Mouse (Mus musculus) lung, postnatal 0 days (tissue): Measurements from ENCODE around the gene Cdhr4. TPM values are rescaled to one million over a fixed set of nuclear protein-coding genes. Genes with fewer than 3 reads are reported as not detected.

ENCODE experiments used
- ATAC-seq: fragments of 200-750 bp; cut with Nextera tagmentation; 2 replicates; pipeline ENCODE4 v1.8.0; 2017; ENCODE audit warnings: moderate library complexity
- DNase-seq: peaks from one replicate; pipeline ENCODE4 v3.0.0-alpha.2; 2016; ENCODE audit warnings: low spot score
- H3K27ac ChIP-seq: fragments of 300-500 bp; sonication (generic); 2 replicates; pipeline ENCODE4 v1.5.1; 2014; ENCODE audit warnings: antibody characterized with exemption, mild to moderate bottlenecking, low read length, mixed read lengths
- H3K27me3 ChIP-seq: fragments of 300-500 bp; sonication (generic); replicated peaks from 2 replicates; pipeline ENCODE4 v1.6.1; 2014; ENCODE audit warnings: low read length, mixed read lengths; ENCODE audit not compliant: insufficient read depth
- H3K36me3 ChIP-seq: fragments of 300-500 bp; sonication (generic); 2 replicates; pipeline ENCODE4 v1.6.1; 2014; ENCODE audit warnings: low read length, mixed read lengths; ENCODE audit not compliant: insufficient read depth
- H3K4me1 ChIP-seq: fragments of 300-500 bp; sonication (generic); 2 replicates; pipeline ENCODE4 v1.6.1; 2014; ENCODE audit warnings: antibody characterized with exemption, low read depth, low read length, mixed read lengths; ENCODE audit not compliant: insufficient read depth
- H3K4me2 ChIP-seq: fragments of 300-500 bp; sonication (generic); replicated peaks from 2 replicates; pipeline ENCODE4 v1.6.1; 2014; ENCODE audit warnings: low read depth, mild to moderate bottlenecking, low read length, moderate library complexity, mixed read lengths
- H3K4me3 ChIP-seq: fragments of 300-500 bp; sonication (generic); 2 replicates; pipeline ENCODE4 v1.5.1; 2014; ENCODE audit warnings: low read depth, low read length
- H3K9ac ChIP-seq: fragments of 300-500 bp; sonication (generic); replicated peaks from 2 replicates; pipeline ENCODE4 v1.6.1; 2014; ENCODE audit warnings: low read depth, mild to moderate bottlenecking
- H3K9me3 ChIP-seq: fragments of 300-500 bp; sonication (generic); 2 replicates; pipeline ENCODE4 v1.6.1; 2016; ENCODE audit warnings: low read length, mixed read lengths
- CTCF ChIP-seq: IDR thresholded peaks from 2 replicates; pipeline ENCODE4 v1.5.1; 2016; ENCODE audit warnings: antibody characterized with exemption, mild to moderate bottlenecking
- EP300 ChIP-seq: IDR thresholded peaks from 2 replicates; pipeline ENCODE4 v1.6.1; 2016; ENCODE audit warnings: antibody characterized with exemption, mild to moderate bottlenecking, control low read depth
- WGBS: fragments of 180-500 bp; shearing (Covaris S2); extraction: QIAGEN DNeasy Blood & Tissue Kit; methylation state at CpG from one replicate; pipeline ENCODE4 v1.1.7; 2014; 5-methylcytosine and 5-hydroxymethylcytosine counted together
- polyA plus RNA-seq: library from polyadenylated mRNA; unstranded; fragments of >200 nt; fragmentation: Nextera tagmentation; extraction: Ambion mirVana; gene quantifications from 2 replicates; pipeline ENCODE4 v1.2.1, GENCODE M21; 2015

Cdhr4 gene
- polyA plus RNA-seq, 1 experiment from 2014 or later: 7.8 TPM

DNA sequence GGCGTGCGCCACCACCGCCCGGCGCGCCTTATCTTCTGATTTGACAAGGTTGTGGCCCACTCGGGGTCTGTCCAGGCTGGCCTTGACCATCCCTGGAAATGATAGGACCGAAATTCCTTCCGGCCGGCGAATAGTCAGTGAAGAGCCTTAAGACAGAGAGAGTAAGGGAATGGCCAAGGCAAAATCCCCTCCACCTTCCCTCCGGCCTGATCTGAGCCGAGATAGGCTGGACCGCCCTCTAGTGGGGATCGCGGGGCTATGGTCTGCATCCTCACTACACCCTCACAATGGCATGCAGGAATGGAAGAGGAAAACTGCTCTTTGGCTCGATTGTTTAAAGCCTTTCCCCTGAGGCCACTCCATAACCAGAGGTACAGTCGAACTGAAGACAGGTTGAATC is 5.9 kb upstream of the Cdhr4 start:
- ATAC-seq (peak; percentile 41), DNase-seq (peak; percentile 93)
- H3K9me3 ChIP-seq: no peaks in the 10 kb centered on the region
- TF ChIP-seq EP300 (no peak), CTCF (peak; percentile 97)
- H3K4me3 ChIP-seq: peak overlapping the region; percentile 59
- H3K27ac ChIP-seq: no peak overlapping the region; the same call in 1 of the 2 replicates
- peaks cover 11% of the 10 kb centered on the region; the same call in 1 of the 2 replicates for H3K4me1 ChIP-seq
- H3K36me3 ChIP-seq: no peaks in the 10 kb centered on the region
- 5% methylated on average over 18 of the region's 18 CpGs for WGBS
- no peaks in the 10 kb centered on the region for H3K27me3 ChIP-seq
- peak overlapping the region; percentile 70 for H3K4me2 ChIP-seq
- no peak overlapping the region for H3K9ac ChIP-seq

DNA sequence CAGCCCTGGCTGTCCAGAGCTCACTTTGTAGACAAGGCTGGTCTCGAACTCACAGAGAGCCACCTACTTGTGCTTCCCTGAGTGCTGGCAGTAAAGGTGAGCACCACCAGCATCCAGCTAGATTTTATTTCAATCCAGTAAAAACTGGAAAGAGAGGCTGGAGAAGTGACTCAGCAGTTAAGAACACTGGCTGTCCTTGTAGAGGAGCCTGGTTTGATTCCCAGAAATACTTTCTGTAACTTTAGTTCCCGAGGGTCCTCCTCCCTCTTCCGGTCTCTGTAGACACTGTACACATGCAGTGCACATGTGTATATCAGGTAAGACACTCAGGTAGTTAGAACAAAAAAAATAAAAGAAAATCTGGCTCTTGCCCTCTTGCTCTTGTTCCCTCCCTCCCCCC is 4.3 kb upstream of the Cdhr4 start:
- WGBS: 76% methylated on average over 3 of the region's 3 CpGs
- no peak for DNase-seq
- no peaks in the 10 kb centered on the region for H3K36me3 ChIP-seq
- H3K9ac ChIP-seq: no peak overlapping the region
- no peaks in the 10 kb centered on the region for H3K9me3 ChIP-seq
- H3K4me1 ChIP-seq: peaks cover 4% of the 10 kb centered on the region; the same call in 1 of the 2 replicates
- TF ChIP-seq CTCF (no peak), EP300 (no peak)
- ATAC-seq: no peak
- no peak overlapping the region for H3K4me2 ChIP-seq
- no peaks in the 10 kb centered on the region for H3K27me3 ChIP-seq
- no peak overlapping the region for H3K4me3 ChIP-seq
- H3K27ac ChIP-seq: no peak overlapping the region

GRCm38 (mm10) chr9:107993013-107993412 is 716 bp downstream of the Cdhr4 start:
- H3K9ac ChIP-seq: no peak overlapping the region
- no peaks in the 10 kb centered on the region for H3K27me3 ChIP-seq
- no peak overlapping the region for H3K27ac ChIP-seq
- no peak for TF ChIP-seq EP300
- TF ChIP-seq CTCF: no peak
- ATAC-seq (no peak), DNase-seq (no peak)
- no peaks in the 10 kb centered on the region for H3K9me3 ChIP-seq
- 83% methylated on average over 11 of the region's 11 CpGs for WGBS
- H3K4me1 ChIP-seq: no peaks in the 10 kb centered on the region
- no peak overlapping the region for H3K4me3 ChIP-seq
- no peaks in the 10 kb centered on the region for H3K36me3 ChIP-seq
- H3K4me2 ChIP-seq: no peak overlapping the region

- TF ChIP-seq EP300 (no peak), CTCF (no peak)
- DNase-seq (no peak), ATAC-seq (no peak)
- Histone ChIP-seq H3K9me3 (no peaks in the 10 kb centered on the region), H3K36me3 (no peaks in the 10 kb centered on the region), H3K4me1 (no peaks in the 10 kb centered on the region), H3K27me3 (no peaks in the 10 kb centered on the region), H3K4me3 (no peak overlapping the region), H3K27ac (no peak overlapping the region), H3K9ac (no peak overlapping the region), H3K4me2 (no peak overlapping the region)
- 33% methylated on average over 2 of the region's 2 CpGs for WGBS
Observed at GRCm38 (mm10) chr9:107994464-107994863, 2.2 kb downstream of the Cdhr4 start.

- no peak overlapping the region for H3K4me3 ChIP-seq
- H3K27me3 ChIP-seq: no peaks in the 10 kb centered on the region
- H3K4me1 ChIP-seq: no peaks in the 10 kb centered on the region
- H3K36me3 ChIP-seq: no peaks in the 10 kb centered on the region
- no peak overlapping the region for H3K9ac ChIP-seq
- 92% methylated on average over 21 of the region's 21 CpGs for WGBS
- no peak overlapping the region for H3K27ac ChIP-seq
- TF ChIP-seq CTCF: no peak
- TF ChIP-seq EP300: no peak
- no peak for ATAC-seq
- no peak for DNase-seq
- H3K4me2 ChIP-seq: no peak overlapping the region
- H3K9me3 ChIP-seq: no peaks in the 10 kb centered on the region
Observed at GRCm38 (mm10) chr9:107995513-107995912, 3.2 kb downstream of the Cdhr4 start.

DNA sequence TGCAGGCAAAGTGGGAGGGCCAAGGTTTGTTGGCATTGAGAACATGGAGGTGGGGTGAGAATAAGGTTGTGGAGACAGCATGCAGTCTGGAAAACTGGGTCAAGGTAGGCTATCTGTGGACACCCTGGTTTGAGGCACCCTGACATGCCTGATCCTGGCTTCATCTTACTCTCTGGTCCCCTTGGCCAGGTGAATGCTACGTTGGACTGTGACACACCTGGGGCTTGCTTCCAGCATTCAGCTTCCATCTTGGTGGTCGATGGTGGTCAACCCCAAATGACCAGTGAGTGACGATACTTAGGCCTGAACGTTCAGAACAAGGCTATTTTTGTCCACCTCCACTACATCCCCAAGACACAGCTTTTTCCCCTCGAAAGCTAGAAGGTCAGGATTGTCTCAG is 3.8 kb downstream of the Cdhr4 start, which contains the start of gene Gm20662:
TSS of gene Gm20662 (plus strand) at position 301 of the 400 bp plus-strand sequence.
- Histone ChIP-seq H3K27ac (no peak within 1 kb of the TSS), H3K27me3 (no peaks in the 10 kb centered on the region), H3K4me1 (no peaks in the 10 kb centered on the region), H3K9me3 (no peaks in the 10 kb centered on the region), H3K9ac (no peak within 1 kb of the TSS), H3K4me2 (no peak within 1 kb of the TSS), H3K4me3 (no peak within 1 kb of the TSS), H3K36me3 (no peaks in the 10 kb centered on the region)
- ATAC-seq (no peak), DNase-seq (no peak)
- 87% methylated on average over 5 of the region's 5 CpGs for WGBS
- TF ChIP-seq CTCF (no peak), EP300 (no peak)
